Mouse (Mus musculus) stomach, embryonic 14.5 days (tissue): ENCODE measurements around the gene Rnase1. TPM values are rescaled to one million over a fixed set of nuclear protein-coding genes. Genes with fewer than 3 reads are reported as not detected.

Experiments used
- ATAC-seq: fragments of 200-750 bp; cut with Nextera tagmentation; 2 replicates; pipeline ENCODE4 v1.8.0; 2017; ENCODE audit warnings: low read depth, moderate TSS enrichment; ENCODE audit not compliant: insufficient number of reproducible peaks, insufficient read depth, low FRiP score
- H3K27ac ChIP-seq: fragments of 300-500 bp; sonication (generic); 2 replicates; pipeline ENCODE4 v1.5.1; 2014; ENCODE audit warnings: mild to moderate bottlenecking, low read length, moderate library complexity, mixed read lengths
- H3K27me3 ChIP-seq: fragments of 300-500 bp; sonication (generic); 2 replicates; pipeline ENCODE4 v1.6.1; 2014; ENCODE audit warnings: low read length, control low read depth, mixed read lengths; ENCODE audit not compliant: control insufficient read depth, insufficient read depth
- H3K36me3 ChIP-seq: fragments of 300-500 bp; sonication (generic); 2 replicates; pipeline ENCODE4 v1.6.1; 2014; ENCODE audit warnings: mild to moderate bottlenecking, control low read depth, low read length, moderate library complexity, mixed read lengths; ENCODE audit not compliant: control insufficient read depth, insufficient read depth
- H3K4me1 ChIP-seq: fragments of 300-500 bp; sonication (generic); 2 replicates; pipeline ENCODE4 v1.6.1; 2014; ENCODE audit warnings: low read length, control low read depth, mixed read lengths; ENCODE audit not compliant: control insufficient read depth, insufficient read depth
- H3K4me2 ChIP-seq: fragments of 300-500 bp; sonication (generic); replicated peaks from 2 replicates; pipeline ENCODE4 v1.6.1; 2014; ENCODE audit warnings: low read depth, low read length, control low read depth
- H3K4me3 ChIP-seq: fragments of 300-500 bp; sonication (generic); 2 replicates; pipeline ENCODE4 v1.5.1; 2014; ENCODE audit warnings: low read depth, low read length, control low read depth
- H3K9ac ChIP-seq: fragments of 300-500 bp; sonication (generic); replicated peaks from 2 replicates; pipeline ENCODE4 v1.6.1; 2014; ENCODE audit warnings: low read depth, mild to moderate bottlenecking, control low read depth, low read length, moderate library complexity, mixed read lengths
- H3K9me3 ChIP-seq: fragments of 300-500 bp; sonication (generic); 2 replicates; pipeline ENCODE4 v1.6.1; 2016; ENCODE audit warnings: low read depth, low read length, control low read depth; ENCODE audit not compliant: control insufficient read depth
- WGBS: fragments of 180-500 bp; shearing (Covaris S2); extraction: QIAGEN DNeasy Blood & Tissue Kit; methylation state at CpG from one replicate; pipeline ENCODE4 v1.1.7; 2014; 5-methylcytosine and 5-hydroxymethylcytosine counted together
- polyA plus RNA-seq: library from polyadenylated mRNA; unstranded; fragments of >200 nt; fragmentation: Nextera tagmentation; extraction: Ambion mirVana; gene quantifications from 2 replicates; pipeline ENCODE4 v1.2.1, GENCODE M21; 2014

Rnase1 gene
- polyA plus RNA-seq, 1 experiment from 2014 or later, result 1.5 TPM

GRCm38 (mm10) chr14:51145521-51145920 is 1.1 kb downstream of the Rnase1 start:
- Histone ChIP-seq H3K9ac (no peak overlapping the region), H3K4me3 (no peak overlapping the region), H3K4me1 (no peaks in the 10 kb centered on the region), H3K27me3 (no peaks in the 10 kb centered on the region), H3K4me2 (no peak overlapping the region), H3K27ac (no peak overlapping the region), H3K9me3 (no peaks in the 10 kb centered on the region), H3K36me3 (no peaks in the 10 kb centered on the region)
- WGBS, result 58% methylated on average over 6 of the region's 6 CpGs
- ATAC-seq, result no peak

- no peaks in the 10 kb centered on the region for H3K27me3 ChIP-seq
- no peak overlapping the region for H3K9ac ChIP-seq
- no peak for ATAC-seq
- H3K4me2 ChIP-seq, result no peak overlapping the region
- no peaks in the 10 kb centered on the region for H3K9me3 ChIP-seq
- H3K4me3 ChIP-seq, result no peak overlapping the region
- no peaks in the 10 kb centered on the region for H3K4me1 ChIP-seq
- H3K27ac ChIP-seq, result no peak overlapping the region
- WGBS, result 92% methylated on average over 4 of the region's 4 CpGs
- H3K36me3 ChIP-seq, result no peaks in the 10 kb centered on the region
These were observed 2.1 kb downstream of the Rnase1 start for GRCm38 (mm10) chr14:51144451-51144850.

GRCm38 (mm10) chr14:51143937-51144336 is 2.6 kb downstream of the Rnase1 start:
- no peak overlapping the region for H3K4me3 ChIP-seq
- 88% methylated on average over 2 of the region's 2 CpGs for WGBS
- H3K36me3 ChIP-seq, result no peaks in the 10 kb centered on the region
- H3K4me1 ChIP-seq, result no peaks in the 10 kb centered on the region
- H3K27me3 ChIP-seq, result no peaks in the 10 kb centered on the region
- no peak overlapping the region for H3K9ac ChIP-seq
- no peak overlapping the region for H3K27ac ChIP-seq
- ATAC-seq, result no peak
- no peak overlapping the region for H3K4me2 ChIP-seq
- H3K9me3 ChIP-seq, result no peaks in the 10 kb centered on the region

- ATAC-seq, result no peak
- H3K27me3 ChIP-seq, result no peaks in the 10 kb centered on the region
- H3K9me3 ChIP-seq, result no peaks in the 10 kb centered on the region
- no peak overlapping the region for H3K4me2 ChIP-seq
- WGBS, result 63% methylated on average over 4 of the region's 4 CpGs
- H3K4me1 ChIP-seq, result no peaks in the 10 kb centered on the region
- H3K36me3 ChIP-seq, result no peaks in the 10 kb centered on the region
- no peak overlapping the region for H3K9ac ChIP-seq
- no peak overlapping the region for H3K4me3 ChIP-seq
- H3K27ac ChIP-seq, result no peak overlapping the region
These were observed 3.3 kb downstream of the Rnase1 start for GRCm38 (mm10) chr14:51143287-51143686.

GRCm38 (mm10) chr14:51142568-51142967 is 4.0 kb downstream of the Rnase1 start:
- ATAC-seq, result no peak; the same call in 1 of the 2 replicates
- whole genome bisulfite sequencing, result 77% methylated on average over 3 of the region's 3 CpGs
- no peaks in the 10 kb centered on the region for H3K27me3 ChIP-seq

GRCm38 (mm10) chr14:51142119-51142518 is 4.5 kb downstream of the Rnase1 start:
- Histone ChIP-seq H3K27me3 (no peaks in the 10 kb centered on the region), H3K4me2 (no peak overlapping the region), H3K9ac (no peak overlapping the region), H3K4me1 (no peaks in the 10 kb centered on the region), H3K4me3 (no peak overlapping the region), H3K36me3 (no peaks in the 10 kb centered on the region), H3K27ac (no peak overlapping the region), H3K9me3 (no peaks in the 10 kb centered on the region)
- 85% methylated on average over 4 of the region's 4 CpGs for WGBS
- no peak for ATAC-seq

More at GRCm38 (mm10) chr14:51142568-51142967, 4.0 kb downstream of the Rnase1 start:
- no peak overlapping the region for H3K9ac ChIP-seq
- H3K4me3 ChIP-seq, result no peak overlapping the region
- H3K27ac ChIP-seq, result no peak overlapping the region
- no peaks in the 10 kb centered on the region for H3K4me1 ChIP-seq
- H3K36me3 ChIP-seq, result no peaks in the 10 kb centered on the region
- H3K4me2 ChIP-seq, result no peak overlapping the region
- H3K9me3 ChIP-seq, result no peaks in the 10 kb centered on the region

GRCm38 (mm10) chr14:51140342-51140741 is 6.2 kb downstream of the Rnase1 start:
- Histone ChIP-seq H3K27me3 (no peaks in the 10 kb centered on the region), H3K36me3 (no peaks in the 10 kb centered on the region), H3K4me1 (no peaks in the 10 kb centered on the region), H3K4me3 (no peak overlapping the region), H3K4me2 (no peak overlapping the region), H3K9me3 (no peaks in the 10 kb centered on the region), H3K27ac (no peak overlapping the region), H3K9ac (no peak overlapping the region)
- 74% methylated on average over 2 of the region's 2 CpGs for WGBS
- ATAC-seq, result no peak

- no peaks in the 10 kb centered on the region for H3K27me3 ChIP-seq
- no peaks in the 10 kb centered on the region for H3K36me3 ChIP-seq
- H3K4me3 ChIP-seq, result no peak overlapping the region
- WGBS, result 80% methylated on average over 4 of the region's 4 CpGs
- H3K27ac ChIP-seq, result no peak overlapping the region
- H3K4me1 ChIP-seq, result no peaks in the 10 kb centered on the region
- no peaks in the 10 kb centered on the region for H3K9me3 ChIP-seq
- H3K4me2 ChIP-seq, result no peak overlapping the region
- no peak overlapping the region for H3K9ac ChIP-seq
- ATAC-seq, result peak; percentile 77
These were observed 14.2 kb downstream of the Rnase1 start for GRCm38 (mm10) chr14:51132372-51132771.

GRCm38 (mm10) chr14:51131086-51131815 is 15.3 kb downstream of the Rnase1 start:
- WGBS, result 74% methylated on average over 7 of the region's 7 CpGs
- Histone ChIP-seq H3K4me2 (no peak overlapping the region), H3K9ac (no peak overlapping the region), H3K9me3 (no peaks in the 10 kb centered on the region), H3K27me3 (no peaks in the 10 kb centered on the region), H3K36me3 (no peaks in the 10 kb centered on the region), H3K4me1 (no peaks in the 10 kb centered on the region), H3K27ac (no peak overlapping the region), H3K4me3 (no peak overlapping the region)
- no peak for ATAC-seq
